Mouse (Mus musculus) gastrocnemius, adult 8-10 months (tissue): ENCODE data around the gene Ddhd1. TPM values are rescaled to one million over a fixed set of nuclear protein-coding genes. Genes with fewer than 3 reads are reported as not detected.

Source experiments
- DNase-seq, 2 experiments: peaks; one replicate each; pipeline ENCODE4 v3.0.0; 2022; ENCODE audit warnings: low spot score in 2 of 2
- total RNA-seq, 4 experiments: library from RNA; stranded (reverse); gene quantifications; 2 replicates each; pipeline ENCODE4 v1.2.4; 2022

Ddhd1 gene
- 1 to 10 TPM; 1.2 to 2.8 (median 1.5) TPM for total RNA-seq

DNA sequence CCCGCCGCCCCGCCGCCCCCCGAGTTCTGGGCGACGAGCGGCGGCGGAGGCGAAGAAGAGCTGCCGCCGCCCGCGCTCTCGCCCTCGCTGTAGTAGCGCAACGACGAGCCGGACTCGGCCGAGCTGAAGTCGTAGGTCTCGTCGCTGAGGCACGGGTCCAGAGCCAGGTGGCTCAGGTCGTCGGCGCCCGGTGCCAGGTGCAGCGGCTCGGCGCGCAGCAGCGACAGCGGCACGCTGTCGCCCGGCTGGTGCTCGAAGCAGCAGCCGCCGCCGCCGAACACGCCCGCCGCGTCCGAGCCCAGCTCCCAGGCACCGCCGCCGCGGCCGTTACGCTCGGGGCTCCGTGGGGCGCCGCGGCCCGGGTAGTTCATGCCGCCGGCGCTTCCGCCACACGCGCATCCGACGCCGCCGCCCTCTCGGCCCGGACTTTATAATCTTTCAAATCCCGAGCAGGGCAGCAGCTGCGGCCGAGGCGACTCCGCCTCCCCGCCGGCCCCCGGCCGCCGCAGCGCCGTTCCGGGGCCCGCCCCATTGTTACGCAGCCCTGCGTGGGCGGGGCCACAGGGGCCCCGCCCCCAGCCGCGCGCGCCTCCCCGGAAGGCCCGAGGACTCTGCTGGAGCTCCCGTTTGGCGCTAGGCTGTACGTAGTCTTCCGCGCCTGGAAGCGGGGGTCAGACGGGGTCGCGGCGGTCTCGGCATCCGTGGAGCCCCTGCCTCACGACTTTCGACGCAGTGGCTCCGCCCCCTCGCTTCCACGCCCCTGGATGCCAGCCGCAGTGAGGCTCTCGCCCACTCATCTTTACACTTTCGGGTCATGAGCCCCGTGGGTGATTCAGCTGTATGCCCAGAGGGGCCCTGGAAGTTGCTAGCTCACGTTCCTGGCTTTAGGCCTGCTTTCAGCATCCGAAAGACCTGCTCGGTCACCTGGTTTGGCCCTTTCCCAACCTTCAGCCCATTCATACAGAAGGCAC, at the start of gene Ddhd1:
Gene Ddhd1 (minus strand): TSS at position 503 of the 971 bp plus-strand sequence.
- peak; percentile 63 to 70 for DNase-seq

DNA sequence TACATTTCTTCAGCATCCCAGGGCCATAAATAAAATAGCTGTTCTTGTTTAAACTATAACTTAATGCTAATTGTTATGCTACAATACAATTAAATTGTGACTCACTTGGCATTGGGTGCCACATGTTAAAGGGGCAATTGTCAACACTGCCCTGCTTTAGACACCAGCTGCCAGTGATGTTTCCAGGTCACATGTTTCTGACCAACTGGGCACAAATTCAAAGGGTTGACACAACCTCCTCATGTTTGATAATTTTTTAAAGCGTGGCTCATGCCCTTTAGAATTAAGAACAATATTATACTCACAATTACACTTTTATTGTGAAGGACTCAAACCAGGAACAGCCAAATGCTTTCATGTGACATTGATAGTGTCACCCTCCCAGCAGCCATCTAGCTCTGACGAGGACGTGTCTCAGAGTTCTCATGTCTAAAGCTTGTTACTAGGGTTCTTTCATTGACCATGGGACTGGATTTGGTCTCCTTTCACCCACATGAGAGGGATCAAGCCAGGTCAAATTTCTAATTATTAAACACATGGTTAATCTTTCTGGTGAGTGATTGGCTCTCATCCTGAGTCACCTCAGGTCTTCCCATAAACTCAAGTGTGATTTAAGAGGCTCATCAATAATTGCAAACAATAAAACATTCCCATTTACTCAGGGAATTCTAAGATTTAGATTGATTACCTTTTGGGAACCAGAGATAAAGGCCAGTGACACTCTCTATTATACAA, 49.4 kb upstream of the Ddhd1 start:
- DNase-seq = no peak

DNA sequence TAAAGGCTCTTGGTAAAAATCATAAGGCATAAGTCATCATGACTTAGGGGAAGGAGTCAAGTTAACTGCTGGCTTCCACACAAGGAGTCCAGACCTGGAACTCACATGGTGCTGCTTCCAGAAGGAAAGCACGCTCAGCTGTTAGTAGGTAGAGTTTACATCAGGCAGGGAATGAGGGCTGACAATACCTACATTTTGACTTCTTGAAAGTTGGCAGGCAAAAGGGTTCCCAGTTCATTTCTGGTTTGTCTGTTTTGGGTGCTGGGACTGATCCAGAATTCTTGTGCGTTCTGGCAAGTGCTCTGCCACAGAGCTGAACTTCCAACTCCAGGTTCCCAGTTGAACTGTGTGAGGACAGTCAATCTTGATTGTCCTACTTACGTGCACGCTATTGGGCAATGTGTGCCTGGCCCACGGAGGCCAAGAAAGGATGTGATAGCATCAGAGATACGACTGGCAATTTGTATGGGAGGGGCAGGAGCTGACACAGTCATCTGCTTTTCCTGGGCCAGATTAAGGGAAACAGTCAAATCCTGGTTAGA, 42.2 kb upstream of the Ddhd1 start:
- DNase-seq = no peak

DNA sequence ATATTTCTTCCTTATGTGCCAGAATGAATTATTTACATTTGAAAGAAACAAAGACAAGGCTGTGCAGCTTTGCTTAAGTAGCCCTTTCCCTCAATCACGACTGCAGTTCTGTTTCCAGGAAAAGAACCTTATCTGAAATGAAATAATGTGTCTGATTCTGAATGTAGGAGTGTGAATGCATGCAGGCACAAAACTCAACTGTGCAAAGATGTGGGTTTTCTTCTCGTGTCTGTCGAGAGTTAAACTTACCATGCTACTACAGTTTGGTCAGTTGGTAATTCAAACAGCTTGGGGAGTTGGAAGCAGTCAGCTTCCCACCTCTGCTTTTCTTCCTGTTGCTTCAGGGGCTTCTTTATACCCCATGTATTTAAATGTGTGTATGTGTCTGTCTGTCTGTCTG, 40.9 kb upstream of the Ddhd1 start:
- no peak for DNase-seq

DNA sequence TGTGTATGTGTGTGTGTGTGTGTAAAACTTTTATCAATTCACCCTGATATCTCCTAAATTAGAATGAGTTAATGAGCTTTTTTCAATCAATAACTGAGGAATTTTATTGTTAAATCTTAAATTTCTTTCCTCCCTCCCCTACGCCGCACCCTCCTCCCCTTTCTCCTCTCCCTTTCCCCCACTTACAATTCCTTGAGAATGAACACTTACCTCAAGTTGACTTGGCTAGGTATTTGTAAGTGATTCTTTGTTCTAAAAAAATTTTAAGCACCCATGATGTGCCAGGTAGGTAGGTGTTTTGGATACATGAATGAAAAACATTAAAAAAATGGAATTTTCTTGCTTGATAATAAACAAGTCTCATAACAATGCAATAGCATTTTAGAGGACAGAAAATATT, 38.2 kb upstream of the Ddhd1 start:
- no peak for DNase-seq

DNA sequence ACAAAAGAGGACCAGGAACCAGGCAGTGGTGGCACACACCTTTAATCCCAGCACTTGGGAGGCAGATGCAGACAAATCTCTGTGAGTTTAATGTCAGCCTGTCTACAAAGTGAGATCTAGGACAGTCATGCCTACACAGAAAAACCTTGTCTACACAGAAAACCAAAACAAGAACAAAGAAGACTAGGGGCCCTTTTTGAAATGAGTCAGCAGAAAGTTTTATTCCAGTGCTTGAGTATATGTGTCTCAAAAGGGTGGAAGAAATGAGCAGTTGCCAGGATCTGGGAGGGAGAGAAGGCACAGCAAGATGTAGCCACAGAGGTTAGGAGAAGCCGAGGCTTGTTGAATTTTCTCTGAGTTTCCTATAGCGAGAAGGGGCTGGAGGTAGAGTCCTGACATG, 35.9 kb upstream of the Ddhd1 start:
- DNase-seq = no peak

DNA sequence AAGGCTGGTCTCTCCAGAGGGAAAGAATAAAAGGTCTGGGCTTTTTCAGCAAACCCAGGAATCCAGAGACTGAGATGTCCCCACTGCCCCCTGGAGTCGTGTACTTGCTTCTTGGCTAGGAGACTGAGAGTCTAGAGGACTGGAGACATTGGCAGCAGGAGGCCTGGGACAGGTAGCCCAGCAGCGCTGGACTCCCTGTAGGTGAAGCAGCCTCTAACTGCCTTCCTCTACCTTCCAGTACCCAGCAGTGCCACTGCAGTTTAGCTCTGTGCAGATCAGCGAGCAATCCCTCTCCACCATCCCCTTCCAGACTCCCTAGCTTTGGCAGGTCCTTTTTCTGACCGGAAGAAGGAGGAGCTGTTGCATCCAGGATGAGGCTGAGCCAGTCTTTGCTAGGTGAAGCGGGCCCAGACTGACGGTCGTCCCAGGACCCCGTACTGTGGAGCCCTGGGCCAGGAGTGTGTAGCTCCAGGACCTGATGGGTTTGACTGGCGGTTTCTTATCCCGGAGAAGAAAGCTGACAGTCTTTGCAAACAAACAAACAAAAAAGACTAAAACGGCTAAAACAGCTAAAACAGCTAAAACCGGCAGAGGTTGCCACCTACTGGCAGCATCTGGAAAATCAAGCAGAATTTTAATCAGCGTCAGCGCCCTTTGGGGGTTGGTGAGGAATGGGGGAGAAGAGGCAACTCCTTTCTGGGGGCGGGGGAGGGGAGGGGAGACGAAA, 32.7 kb upstream of the Ddhd1 start:
- peak; percentile 13 to 15 for DNase-seq

DNA sequence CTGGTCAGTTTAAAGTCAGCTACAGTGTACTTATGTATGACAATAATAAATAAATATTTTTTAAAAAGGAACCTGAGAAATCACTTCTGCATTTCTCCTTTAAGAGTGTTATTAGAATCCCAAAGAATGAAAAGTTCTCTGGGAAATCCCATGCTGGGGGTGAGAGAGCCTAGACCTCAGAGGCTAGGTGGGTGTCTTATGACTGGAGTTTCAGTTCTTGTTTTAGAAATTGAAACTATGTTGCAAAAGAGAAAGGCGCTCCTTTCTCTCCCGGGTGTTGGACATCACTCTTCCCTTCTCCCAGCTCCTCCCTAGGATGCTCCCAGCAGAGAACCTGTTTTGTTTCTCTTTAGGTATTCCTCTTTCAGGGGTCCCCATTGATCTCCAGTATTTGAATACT, 27.4 kb upstream of the Ddhd1 start:
- DNase-seq = no peak

DNA sequence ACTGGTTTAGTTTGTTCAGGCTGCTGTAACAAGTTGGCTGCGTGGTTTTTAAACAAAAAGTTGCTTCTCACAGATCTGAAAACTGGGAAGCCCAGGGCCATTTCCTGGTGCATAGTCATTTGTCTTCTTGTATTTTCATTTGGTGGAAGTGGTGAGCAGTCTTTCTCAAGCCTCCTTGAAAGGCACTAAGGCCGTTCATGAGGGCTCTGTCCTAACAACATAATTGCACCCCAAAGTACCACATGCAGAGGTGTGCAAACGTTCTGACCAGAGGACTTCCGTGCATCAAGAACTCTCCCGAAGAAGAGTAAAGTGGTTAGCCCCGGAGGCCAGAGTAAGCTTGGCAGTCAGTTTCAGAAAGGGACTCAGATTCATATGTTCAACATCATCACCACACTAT, 18.8 kb upstream of the Ddhd1 start:
- DNase-seq = no peak

DNA sequence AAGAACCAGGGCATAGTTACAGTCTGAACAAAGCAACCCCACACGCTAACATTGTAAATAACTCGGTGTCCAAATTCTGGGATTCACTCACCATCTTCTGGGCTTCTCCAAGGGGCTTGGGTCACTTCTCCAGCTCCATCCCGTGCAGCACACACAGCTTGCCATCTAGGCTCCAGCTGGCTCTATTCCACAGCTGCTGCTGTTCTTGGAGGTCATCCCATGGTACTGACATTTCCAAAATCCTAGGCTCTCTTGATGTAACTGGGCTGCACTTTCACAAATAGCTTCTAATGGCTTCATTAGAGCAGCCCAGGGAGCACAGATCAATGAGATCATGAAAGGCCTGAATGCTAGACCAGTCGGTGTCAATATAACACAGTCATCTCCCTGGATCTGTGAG, 10.4 kb upstream of the Ddhd1 start:
- DNase-seq = peak; percentile 42 to 48

DNA sequence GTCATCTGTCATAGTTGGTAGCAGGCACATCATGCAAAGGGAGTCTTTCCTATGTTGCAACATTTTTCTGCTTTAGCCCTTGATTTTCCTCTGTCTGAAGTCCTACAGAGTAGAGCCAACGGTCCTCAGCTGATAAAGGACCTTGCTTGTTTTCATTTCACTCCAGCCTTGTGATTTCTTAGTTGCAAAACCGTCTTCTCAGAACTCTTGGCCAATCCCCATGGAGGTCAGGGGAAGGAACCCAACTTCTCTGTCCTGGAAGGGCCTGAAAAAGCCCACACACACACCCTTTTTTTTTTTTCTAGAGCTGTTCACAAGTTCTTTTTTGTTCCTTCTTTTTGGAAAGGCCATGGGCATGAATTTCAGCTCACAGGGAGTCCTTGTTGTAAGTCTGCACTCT, 9.3 kb upstream of the Ddhd1 start:
- no peak for DNase-seq

DNA sequence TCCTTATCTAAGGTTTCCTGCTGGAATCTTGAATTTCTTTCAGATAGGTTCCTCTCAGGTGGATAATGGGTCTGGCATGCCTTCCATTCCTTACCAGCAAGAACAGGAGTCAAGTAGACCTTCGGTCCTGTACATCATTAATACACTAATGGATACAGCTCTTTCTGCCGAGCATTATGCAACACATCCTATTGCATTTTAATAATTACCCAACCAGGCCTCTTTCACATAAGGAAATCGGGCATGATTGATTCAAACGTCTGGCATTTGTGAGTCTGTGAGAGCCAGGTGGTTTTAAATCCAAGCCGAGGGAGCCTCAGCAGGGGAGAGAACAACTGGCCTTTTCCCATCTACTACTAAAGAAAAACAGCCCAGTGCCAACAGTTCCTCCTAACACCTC, 3.6 kb upstream of the Ddhd1 start:
- DNase-seq = no peak

DNA sequence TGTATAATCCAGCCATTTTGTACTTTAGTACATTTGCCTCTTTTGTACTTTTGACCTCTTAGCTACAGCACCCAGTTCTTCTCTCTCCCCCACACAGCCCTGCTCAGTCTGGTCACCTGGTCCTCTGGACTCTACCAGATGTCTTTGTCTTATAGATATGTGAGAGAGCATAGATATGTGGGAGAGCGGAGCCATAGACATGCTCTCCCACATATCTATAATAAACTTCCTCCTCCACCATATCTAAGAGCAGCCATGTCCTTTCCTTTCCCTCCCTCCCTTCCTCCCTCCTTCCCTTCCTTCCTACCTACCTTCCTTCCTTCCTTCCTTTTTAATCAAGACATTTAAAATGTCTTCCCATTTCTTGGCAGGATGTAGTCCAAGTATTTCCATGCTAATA, 2.4 kb upstream of the Ddhd1 start:
- DNase-seq = no peak

DNA sequence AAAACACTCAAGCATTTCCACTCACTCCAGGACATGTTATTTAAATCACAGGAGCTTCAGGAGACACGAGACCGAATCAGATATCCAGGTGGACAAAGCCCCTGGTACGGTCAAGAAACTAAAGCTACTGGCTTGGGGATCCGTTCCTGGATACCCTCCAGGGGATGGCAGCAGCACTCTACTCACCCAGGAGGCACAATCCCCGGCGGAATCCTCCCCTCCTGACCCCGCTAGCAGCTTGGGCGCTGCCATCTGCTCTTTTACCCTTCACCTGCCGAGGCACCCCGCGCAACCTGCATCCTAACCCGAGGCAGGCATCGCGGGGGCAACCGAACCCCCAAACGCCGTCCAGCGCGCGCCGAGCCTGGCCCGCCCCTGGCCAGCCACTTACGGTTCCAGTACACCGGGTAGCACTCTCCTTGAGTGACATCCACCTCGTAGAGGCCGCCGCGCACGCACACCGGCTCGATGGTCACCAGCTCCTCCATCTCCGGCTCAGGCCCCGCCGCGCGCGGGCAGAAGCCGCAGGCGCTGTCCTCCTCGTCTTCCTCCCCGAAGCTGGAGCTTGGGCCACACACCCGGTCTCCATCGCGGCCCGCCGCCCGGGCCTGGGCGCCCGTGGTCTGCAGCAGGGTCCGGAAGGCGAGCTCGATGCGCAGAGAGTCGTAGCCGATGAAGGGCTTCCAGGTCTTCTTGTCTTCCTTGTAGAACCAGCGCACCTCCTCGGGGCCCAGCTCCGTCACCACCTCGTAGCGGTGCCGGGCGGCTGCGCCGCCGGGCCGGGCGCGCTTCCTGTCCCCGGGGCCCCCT, 907 bp downstream of the Ddhd1 start:
- DNase-seq = peak; percentile 5 to 12

DNA sequence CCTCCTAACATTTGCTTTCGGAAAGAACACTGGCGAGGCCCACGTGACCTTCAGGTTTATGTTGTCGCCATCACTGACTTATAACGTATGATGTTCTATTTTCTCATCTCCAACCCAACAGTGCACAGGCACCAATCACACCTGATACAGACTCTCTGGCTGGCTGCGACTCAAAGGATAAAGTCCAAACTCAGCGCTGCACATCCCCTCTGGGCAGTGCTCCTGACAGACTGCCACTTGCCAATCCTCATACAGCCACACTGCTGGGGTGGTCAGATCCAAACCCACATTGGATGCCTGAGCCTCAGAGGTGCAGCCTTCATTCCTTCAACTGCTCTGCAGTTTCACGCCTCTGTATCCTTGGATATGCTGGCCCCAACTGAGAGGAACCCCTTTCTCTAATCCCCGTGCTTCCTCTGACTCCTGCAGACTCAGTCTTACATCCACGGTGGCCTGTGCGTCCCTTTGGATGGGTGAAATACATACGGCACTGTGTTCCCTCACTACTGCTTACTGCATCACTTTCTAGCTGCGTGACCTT, 3.0 kb downstream of the Ddhd1 start:
- no peak for DNase-seq

DNA sequence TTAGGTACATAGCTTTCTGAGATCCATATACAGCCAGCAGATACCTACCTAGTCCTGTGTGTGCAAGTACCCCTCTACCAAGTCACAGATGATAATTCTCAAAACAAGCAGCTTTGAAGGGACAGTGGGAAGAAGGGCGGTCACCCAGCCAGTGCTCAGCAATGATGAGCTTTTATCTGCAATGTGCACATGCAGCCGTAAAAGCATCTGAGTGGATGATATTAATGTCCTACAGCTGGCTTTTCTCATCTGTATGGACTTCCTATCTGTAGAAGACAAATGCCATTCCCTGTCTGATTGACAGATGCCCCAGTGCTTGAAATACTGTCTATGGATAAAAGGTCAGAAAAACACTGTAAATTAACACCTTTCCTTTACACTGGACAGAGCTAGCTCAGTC, 4.2 kb downstream of the Ddhd1 start:
- DNase-seq = no peak

DNA sequence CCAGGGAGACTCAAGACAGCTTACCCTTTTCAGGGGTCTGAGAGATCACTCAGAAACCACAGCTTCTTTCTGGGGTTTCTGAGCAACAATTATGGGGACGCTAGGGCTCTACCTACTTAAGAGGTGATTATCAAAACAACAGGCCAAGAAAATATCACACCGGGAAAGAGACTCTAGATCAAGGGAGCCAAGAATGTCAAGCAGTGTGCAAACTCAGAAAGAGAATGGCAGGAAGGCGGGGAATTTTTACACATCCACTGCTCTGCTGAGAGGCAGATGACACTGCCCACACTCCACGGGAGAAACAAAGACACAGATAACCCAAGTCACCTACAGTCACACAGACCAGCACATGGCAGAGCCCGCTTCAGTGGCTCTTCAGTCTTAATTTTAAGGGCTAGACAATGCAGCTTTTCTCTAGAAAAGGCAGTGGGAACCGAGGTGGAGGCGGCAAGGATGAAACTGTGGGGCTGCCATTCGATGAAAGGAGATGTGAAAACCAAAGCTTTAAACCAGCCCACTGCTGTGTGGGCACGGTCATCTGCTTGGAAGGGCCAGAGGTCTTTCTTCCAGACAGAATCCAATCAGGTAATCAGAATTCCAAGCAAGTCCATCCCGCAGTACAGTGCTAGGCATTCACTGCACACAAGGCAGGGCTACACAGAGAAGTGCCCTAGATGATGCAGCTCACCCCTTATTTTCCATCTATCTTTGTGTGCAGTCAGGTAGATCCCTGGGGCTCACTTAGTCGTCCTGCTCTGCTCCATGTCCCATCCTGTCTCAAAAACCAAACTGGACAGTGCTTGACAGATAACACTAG, 8.7 kb downstream of the Ddhd1 start:
- DNase-seq = no peak

DNA sequence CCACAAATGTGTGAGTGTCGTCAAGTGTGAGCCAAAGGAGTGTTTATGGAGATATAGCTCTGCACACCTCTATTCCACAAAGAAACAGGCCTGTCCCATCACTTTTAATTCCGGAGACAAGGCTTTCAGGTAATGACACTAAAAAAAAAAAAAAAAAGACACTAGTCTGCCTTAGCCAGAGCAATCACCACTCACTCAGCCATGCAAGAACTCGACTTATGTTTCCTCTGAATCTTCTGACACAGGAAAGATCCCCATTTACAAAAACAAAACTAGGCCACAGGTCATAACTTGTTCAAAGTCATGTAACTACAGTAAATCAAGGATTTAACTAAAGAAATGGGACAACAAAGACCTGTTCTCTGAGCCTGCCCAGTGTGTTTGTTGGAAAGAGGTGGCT, 9.8 kb downstream of the Ddhd1 start:
- DNase-seq = no peak

DNA sequence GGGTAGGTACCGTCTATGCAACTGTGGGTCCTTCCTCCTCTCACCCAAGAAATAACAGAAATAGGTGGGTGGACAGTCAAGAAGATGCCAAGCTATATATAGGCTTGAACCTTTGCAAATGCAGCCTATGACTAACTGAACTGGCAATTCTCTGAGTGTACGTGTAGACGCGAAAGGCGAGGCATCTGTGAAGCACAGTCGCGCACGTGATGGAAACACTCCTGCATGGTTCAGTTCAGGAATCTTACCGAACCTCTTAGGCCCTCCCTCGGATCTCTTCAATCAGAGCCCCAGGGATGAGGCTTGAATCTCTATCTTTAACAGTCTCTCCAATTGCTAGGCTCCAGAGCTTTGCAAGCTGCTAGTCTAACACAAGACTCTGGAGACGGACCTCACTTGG, 10.3 kb downstream of the Ddhd1 start:
- DNase-seq = no peak

DNA sequence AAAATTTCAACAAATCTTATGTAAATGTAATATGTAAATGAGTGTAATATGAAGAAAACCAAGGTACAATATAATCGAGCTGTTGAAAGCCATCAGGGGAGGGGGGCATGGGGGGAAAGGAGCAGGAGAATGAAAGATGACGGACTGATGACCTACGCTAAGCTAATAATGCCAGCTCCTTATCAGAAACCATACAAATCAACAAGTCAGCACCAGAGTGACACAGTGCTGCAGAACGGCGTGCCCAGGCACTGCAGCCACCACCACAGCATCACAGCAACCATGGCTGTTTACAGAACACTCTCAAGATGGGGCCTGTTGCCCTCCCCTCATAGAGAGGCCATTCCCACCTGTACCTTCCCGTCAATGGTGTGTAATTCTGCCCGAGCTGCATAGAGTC, 10.8 kb downstream of the Ddhd1 start:
- DNase-seq = no peak
